Mouse (Mus musculus) c-Kit-positive CD71-positive TER-119-negative erythroid progenitor cells, embryonic 14.5 days (primary cell): ENCODE measurements around the gene Aox1.

Experiments
- DNase-seq: peaks from one replicate; pipeline ENCODE4 v3.0.0-alpha.2; 2013; ENCODE audit warnings: low read depth

Aox1 gene

GRCm38 (mm10) chr1:58111315-58111714 is 81.6 kb downstream of the Aox1 start:
- DNase-seq, result no peak

GRCm38 (mm10) chr1:58112880-58113279 is 83.1 kb downstream of the Aox1 start, which contains the start of gene Aox3:
Gene Aox3, plus strand, starts transcription at chr1:58113130.
- DNase-seq, result peak; percentile 5

GRCm38 (mm10) chr1:58113441-58113840 is 83.7 kb downstream of the Aox1 start:
- DNase-seq, result no peak

GRCm38 (mm10) chr1:58114021-58114560 is 84.4 kb downstream of the Aox1 start:
- no peak for DNase-seq

GRCm38 (mm10) chr1:58114666-58115375 is 85.1 kb downstream of the Aox1 start:
- no peak for DNase-seq

GRCm38 (mm10) chr1:58118231-58118630 is 88.5 kb downstream of the Aox1 start:
- no peak for DNase-seq

- DNase-seq, result no peak
Measured at GRCm38 (mm10) chr1:58124901-58125300, 95.2 kb downstream of the Aox1 start.

GRCm38 (mm10) chr1:58137891-58138290 is 108.2 kb downstream of the Aox1 start:
- no peak for DNase-seq

GRCm38 (mm10) chr1:58138986-58139385 is 109.3 kb downstream of the Aox1 start:
- no peak for DNase-seq

- no peak for DNase-seq
Measured at GRCm38 (mm10) chr1:58140607-58141006, 110.9 kb downstream of the Aox1 start.

- no peak for DNase-seq
Measured at GRCm38 (mm10) chr1:58144384-58145069, 114.8 kb downstream of the Aox1 start.

GRCm38 (mm10) chr1:58146026-58146425 is 116.3 kb downstream of the Aox1 start:
- DNase-seq, result no peak

GRCm38 (mm10) chr1:58147776-58148175 is 118.0 kb downstream of the Aox1 start:
- no peak for DNase-seq

GRCm38 (mm10) chr1:58152247-58152646 is 122.5 kb downstream of the Aox1 start:
- DNase-seq, result no peak
